Mouse (Mus musculus): Measurements from ENCODE around the gene Tirap. TPM values are rescaled to one million over a fixed set of nuclear protein-coding genes. Genes with fewer than 3 reads are reported as not detected.

Gene Tirap
- 1 to 10 TPM; 1.6 to 2.4 TPM for total RNA-seq (2021)

- intact Hi-C loops (cut with DNase I) = no loop called here
- DNase-seq (ENCODE audit: low spot score in 2 of 2) = peak; percentile 72 to 76
Observed at GRCm38 (mm10) chr9:35199772-35200471, at the start of gene Tirap, which contains the start of gene Srpr. TSS of gene Tirap (minus strand) at chr9:35200291. TSS of gene Srpr (plus strand) at chr9:35200175.

DNA sequence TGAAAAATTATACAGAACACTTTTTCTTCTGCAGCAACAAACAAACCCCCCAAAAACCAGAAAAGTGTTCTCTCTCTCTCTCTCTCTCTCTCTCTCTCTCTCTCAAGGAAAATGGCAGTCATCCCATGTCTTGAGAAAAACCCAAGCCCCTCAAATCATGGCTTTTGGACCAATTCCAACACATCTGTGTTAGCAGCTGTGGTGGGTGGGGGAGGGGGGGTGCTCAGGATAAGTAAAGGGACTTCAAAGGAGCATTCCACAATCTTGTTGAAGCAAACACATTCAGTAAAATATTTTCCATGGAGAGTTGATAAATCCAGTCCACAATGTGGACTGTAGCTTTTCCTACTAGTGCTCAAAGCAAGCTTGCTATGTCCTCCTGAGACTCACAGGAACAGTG is 49.4 kb upstream of the Tirap start:
- intact Hi-C loops (cut with DNase I) = no loop called here
- DNase-seq (ENCODE audit: low spot score in 2 of 2) = no peak

DNA sequence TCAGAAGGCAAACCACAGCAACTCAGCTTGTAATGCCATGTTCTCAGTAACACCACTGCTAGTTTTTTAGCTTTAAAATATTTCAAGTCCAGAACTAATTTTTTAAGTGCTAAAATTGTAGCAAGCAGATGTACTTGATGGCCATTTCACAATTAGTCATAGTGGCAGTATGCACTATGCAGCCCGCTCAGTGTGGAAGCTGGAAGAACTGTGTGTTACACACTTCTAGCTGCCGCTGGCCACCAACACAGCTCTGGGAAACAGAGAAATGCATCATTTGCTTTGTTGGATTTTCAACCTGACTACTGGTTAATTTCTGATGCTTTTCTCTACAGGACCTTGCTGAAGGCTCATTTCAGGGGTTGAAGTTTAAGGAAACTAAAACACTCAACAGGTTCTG is 47.3 kb upstream of the Tirap start:
- intact Hi-C loops (cut with DNase I) = no loop called here
- DNase-seq (ENCODE audit: low spot score in 2 of 2) = no peak

GRCm38 (mm10) chr9:35239734-35240133 is 39.6 kb upstream of the Tirap start:
- intact Hi-C loops (cut with DNase I) = no loop called here
- DNase-seq (ENCODE audit: low spot score in 2 of 2) = no peak

DNA sequence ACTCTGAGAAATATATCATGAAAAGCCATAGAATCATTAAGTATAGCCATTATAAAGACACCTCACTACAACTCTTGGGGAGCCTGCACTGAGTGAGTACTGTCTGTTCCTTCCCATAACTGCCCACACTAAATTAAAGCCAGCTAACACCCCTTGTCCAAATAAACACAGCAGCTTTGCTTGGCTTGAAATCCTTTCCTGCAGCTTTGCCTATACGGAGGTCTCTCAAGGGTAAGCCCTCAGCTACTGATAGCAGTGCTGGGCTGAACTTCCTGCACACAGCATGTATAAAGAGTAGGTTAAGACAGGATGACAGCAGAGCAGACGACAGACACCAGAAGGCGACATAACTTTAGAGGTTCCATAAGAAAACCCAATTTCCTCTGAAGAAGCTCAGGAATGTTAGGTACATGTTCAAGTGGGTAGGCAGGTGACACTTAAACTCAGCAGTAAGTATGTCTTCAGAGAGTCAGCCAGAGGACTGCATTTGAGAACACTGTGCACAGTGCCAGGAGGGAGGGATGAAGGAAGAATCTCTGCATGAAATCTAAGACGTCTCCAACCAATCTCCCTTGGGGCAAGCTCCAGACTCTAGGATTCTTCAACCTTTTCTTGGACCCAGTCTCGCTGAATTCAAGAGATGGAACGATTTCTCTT is 39.0 kb upstream of the Tirap start:
- no peak for DNase-seq (ENCODE audit: low spot score in 2 of 2)
- intact Hi-C loops (cut with DNase I) = no loop called here

- intact Hi-C loops (cut with DNase I) = no loop called here
- DNase-seq (ENCODE audit: low spot score in 2 of 2) = no peak
Observed at GRCm38 (mm10) chr9:35238371-35238770, 38.3 kb upstream of the Tirap start.

- intact Hi-C loops (cut with DNase I) = no loop called here
- no peak for DNase-seq (ENCODE audit: low spot score in 2 of 2)
Observed at GRCm38 (mm10) chr9:35235996-35236395, 35.9 kb upstream of the Tirap start.

- no peak for DNase-seq (ENCODE audit: low spot score in 2 of 2)
- intact Hi-C loops (cut with DNase I) = no loop called here
Observed at GRCm38 (mm10) chr9:35228671-35229070, 28.6 kb upstream of the Tirap start.

GRCm38 (mm10) chr9:35223466-35223865 is 23.4 kb upstream of the Tirap start:
- DNase-seq (ENCODE audit: low spot score in 2 of 2) = no peak
- intact Hi-C loops (cut with DNase I) = no loop called here

DNA sequence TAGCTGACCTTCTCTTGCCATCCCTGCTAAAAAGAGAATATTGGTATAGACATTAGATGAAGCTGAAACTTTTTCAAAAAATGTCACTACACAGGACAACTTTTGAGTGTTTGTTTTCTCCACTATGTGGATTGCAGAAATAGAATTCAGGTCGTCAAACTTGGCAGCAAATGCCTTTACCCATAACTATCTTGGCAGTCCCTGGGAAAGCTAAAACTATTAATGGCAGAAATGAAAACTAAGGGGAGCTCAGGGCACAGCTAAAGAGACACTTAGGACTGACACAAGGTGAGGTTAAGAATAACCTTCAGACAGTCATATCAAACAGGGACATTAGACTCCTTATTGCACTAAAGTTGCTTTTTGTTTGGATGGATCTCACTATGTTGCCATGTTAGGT is 17.9 kb upstream of the Tirap start:
- intact Hi-C loops (cut with DNase I) = no loop called here

GRCm38 (mm10) chr9:35211573-35212511 is 11.8 kb upstream of the Tirap start:
- intact Hi-C loops (cut with DNase I) = loop anchor here (2.0 kb wide), 1 partner anchor 55 kb away; the partner anchor contains the start of genes Fam118b and Rpusd4
- no peak for DNase-seq (ENCODE audit: low spot score in 2 of 2)

More for the DNA sequence above, 17.9 kb upstream of the Tirap start:
- no peak for DNase-seq (ENCODE audit: low spot score in 2 of 2)

DNA sequence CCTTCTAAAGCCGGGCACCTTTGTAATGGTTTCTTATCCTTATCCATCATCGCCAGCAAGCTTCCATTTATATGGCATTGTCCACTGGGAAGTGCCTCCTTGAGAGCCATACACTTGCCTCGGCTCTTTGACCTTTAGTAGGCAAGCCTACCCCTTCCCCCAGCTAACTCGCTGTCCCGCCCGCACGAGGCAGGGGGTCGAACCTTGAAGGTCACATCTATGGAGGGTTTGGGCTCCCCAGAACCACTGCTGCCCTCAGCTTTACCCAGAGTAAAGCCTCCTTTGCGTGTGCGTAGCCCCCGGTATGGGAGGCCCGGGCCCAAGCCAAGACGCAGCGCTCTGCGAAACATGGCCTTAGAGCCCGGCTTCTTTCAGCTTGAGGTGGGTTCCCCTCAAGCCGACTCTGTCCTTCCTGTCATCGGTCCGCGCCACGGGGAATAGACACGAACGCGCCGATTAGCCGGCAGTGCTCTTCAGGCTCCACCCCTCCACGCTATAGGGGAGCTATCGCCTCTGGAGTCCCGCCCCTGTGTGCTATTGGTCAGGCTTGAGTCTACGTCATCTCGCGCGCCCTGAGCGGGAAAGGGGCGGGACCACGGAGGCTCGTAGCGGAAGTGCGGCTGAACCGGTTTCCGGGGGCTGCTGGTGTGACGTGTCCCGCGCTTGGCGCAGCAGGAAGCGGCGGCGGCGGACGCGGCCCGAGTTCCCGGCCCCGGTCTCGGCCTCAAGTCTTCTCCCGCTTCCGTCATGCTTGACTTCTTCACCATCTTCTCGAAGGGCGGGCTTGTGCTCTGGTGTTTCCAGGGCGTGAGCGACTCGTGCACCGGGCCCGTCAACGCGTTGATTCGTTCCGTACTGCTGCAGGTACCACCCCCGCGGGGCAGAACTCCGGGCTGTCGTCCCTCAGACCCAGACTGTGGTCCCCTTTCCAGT is 10.7 kb upstream of the Tirap start, which contains the start of gene Foxred1:
Gene Foxred1 (minus strand): TSS at position 514 of the 933 bp plus-strand sequence.
- intact Hi-C loops (cut with DNase I) = loop anchor here (2.0 kb wide), 1 partner anchor 56 kb away; the partner anchor contains the start of genes Fam118b and Rpusd4
- peak; percentile 99 for DNase-seq (ENCODE audit: low spot score in 2 of 2)

- DNase-seq (ENCODE audit: low spot score in 2 of 2) = no peak
- intact Hi-C loops (cut with DNase I) = no loop called here
Observed at GRCm38 (mm10) chr9:35204421-35204820, 4.3 kb upstream of the Tirap start.

- intact Hi-C loops (cut with DNase I) = no loop called here
- DNase-seq (ENCODE audit: low spot score in 2 of 2) = no peak
Observed at GRCm38 (mm10) chr9:35203536-35203935, 3.4 kb upstream of the Tirap start.

DNA sequence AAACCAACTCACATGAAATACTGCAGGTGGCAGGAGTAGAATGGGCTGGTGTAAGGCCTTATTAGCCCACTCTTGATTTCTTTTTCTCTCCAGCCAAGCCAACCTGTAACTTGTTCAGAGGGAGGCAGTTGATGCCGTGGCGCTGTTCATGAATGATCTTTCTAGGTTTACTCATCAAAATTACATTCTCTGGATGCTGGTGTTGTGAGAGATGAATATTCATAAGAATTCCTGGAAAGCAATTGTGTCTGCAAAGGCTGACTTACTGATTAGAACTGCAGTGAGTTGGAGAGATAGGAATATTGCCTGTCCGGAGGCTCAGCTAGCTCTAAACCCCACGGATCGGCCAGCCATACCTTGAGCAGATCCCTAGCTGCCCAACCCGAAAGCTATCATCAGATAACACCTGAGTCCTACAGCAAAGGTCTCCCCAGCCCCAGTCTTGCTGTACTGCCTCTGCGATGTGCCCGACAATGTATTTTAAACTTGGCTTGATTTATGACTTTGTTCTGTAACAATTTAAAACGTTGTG is 504 bp upstream of the Tirap start:
- intact Hi-C loops (cut with DNase I) = no loop called here
- DNase-seq (ENCODE audit: low spot score in 2 of 2) = no peak

DNA sequence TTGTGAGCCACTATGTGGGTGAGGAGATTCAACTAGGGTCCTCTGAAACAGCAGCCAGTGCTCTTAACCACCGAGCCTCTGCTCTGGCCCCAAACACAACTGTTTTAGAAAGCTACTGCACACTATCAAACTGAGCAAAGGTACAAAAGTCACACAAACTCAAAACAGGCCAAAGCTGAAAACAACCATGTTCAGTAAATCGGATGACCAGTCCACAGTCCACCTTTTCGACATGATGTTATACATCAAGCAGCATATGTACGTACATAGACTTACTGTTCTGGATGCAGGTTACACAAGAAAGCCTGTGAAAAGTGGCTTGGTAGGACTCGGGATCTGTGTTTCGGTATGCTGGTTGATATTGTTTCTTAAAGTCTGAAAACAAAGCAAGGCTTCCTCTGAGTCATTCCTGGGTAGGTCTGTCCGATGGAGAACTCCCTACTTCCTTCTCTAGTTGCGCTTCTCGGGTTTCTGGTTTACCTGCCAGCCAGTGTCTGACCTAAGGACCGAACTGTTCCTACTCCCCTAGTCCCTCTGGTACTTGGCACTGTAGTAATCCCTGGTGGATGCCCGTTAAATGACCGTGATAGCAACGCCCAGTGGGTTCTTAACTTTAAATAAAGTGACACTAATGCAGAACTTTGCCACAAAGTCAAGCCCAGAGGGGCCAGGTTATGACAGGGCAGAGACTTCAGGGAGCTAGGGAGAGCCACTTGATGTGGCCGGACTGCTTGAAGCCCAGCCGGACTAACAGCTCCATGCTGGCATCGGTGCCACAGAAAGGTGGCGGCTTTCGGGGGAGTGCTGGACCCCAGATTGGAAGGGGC is 933 bp downstream of the Tirap start:
- no peak for DNase-seq (ENCODE audit: low spot score in 2 of 2)
- intact Hi-C loops (cut with DNase I) = no loop called here

GRCm38 (mm10) chr9:35198351-35198750 is 1.7 kb downstream of the Tirap start:
- intact Hi-C loops (cut with DNase I) = no loop called here
- no peak for DNase-seq (ENCODE audit: low spot score in 2 of 2)

GRCm38 (mm10) chr9:35197625-35198024 is 2.5 kb downstream of the Tirap start:
- intact Hi-C loops (cut with DNase I) = no loop called here

More at GRCm38 (mm10) chr9:35197625-35198024, 2.5 kb downstream of the Tirap start:
- DNase-seq (ENCODE audit: low spot score in 2 of 2) = no peak

All from left cerebral cortex, postnatal 36 days (tissue).